Mouse (Mus musculus): ENCODE results near the gene Gm45521. TPM values are rescaled to one million over a fixed set of nuclear protein-coding genes. Genes with fewer than 3 reads are reported as not detected.
"Not testable (repeated sequence)": the region's sequence is repeated elsewhere in the genome, so short reads cannot be mapped to it uniquely, and the experiment has no call there.

The Gm45521 gene
- polyA plus RNA-seq, 2 experiments: not detected

- H3K27ac ChIP-seq (replicated peaks; ENCODE audit: low read depth, low read length): peak overlapping the region; percentile 53
- H3K4me3 ChIP-seq (replicated peaks; ENCODE audit: low read length): peak overlapping the region; percentile 62
- WGBS: 1% methylated on average over 23 of the region's 23 CpGs
- H3K9ac ChIP-seq (ENCODE audit: low read depth, low read length, severe bottlenecking): peak overlapping the region; percentile 53
- H3K36me3 ChIP-seq (ENCODE audit: control insufficient read depth, insufficient read depth, low read length): no peaks in the 10 kb centered on the region
- DNase-seq (ENCODE audit: low spot score): peak; percentile 35
- H3K4me1 ChIP-seq (ENCODE audit: control insufficient read depth, insufficient read depth, low read length): peaks cover 21% of the 10 kb centered on the region
- no peaks in the 10 kb centered on the region for H3K9me3 ChIP-seq (ENCODE audit: control insufficient read depth, low read length)
- H3K27me3 ChIP-seq (ENCODE audit: control insufficient read depth, insufficient read depth, low read length): peaks cover 39% of the 10 kb centered on the region
- ATAC-seq (ENCODE audit: low FRiP score, low read depth): peak; percentile 24; the same call in 1 of the 2 replicates
- H3K4me2 ChIP-seq (replicated peaks; ENCODE audit: low read depth, low read length, severe bottlenecking): peak overlapping the region; percentile 72
- no peak for TF ChIP-seq POLR2A (IDR thresholded peaks at IDR 0.05; ENCODE audit: borderline replicate concordance, extremely low read depth, insufficient read depth, insufficient read length)
Observed at GRCm38 (mm10) chr14:8003093-8003670, 46.1 kb downstream of the Gm45521 start.

- peaks cover 43% of the 10 kb centered on the region for H3K27me3 ChIP-seq (ENCODE audit: control insufficient read depth, insufficient read depth, low read length)
- H3K27ac ChIP-seq (replicated peaks; ENCODE audit: low read depth, low read length): no peak overlapping the region
- ATAC-seq (ENCODE audit: low FRiP score, low read depth): no peak
- no peaks in the 10 kb centered on the region for H3K9me3 ChIP-seq (ENCODE audit: control insufficient read depth, low read length)
- peak overlapping the region; percentile 53 for H3K9ac ChIP-seq (ENCODE audit: low read depth, low read length, severe bottlenecking)
- H3K4me3 ChIP-seq (replicated peaks; ENCODE audit: low read length): peak overlapping the region; percentile 62
- DNase-seq (ENCODE audit: low spot score): no peak
- no peak for TF ChIP-seq POLR2A (IDR thresholded peaks at IDR 0.05; ENCODE audit: borderline replicate concordance, extremely low read depth, insufficient read depth, insufficient read length)
- peaks cover 26% of the 10 kb centered on the region for H3K4me1 ChIP-seq (ENCODE audit: control insufficient read depth, insufficient read depth, low read length)
- H3K36me3 ChIP-seq (ENCODE audit: control insufficient read depth, insufficient read depth, low read length): no peaks in the 10 kb centered on the region
- peak overlapping the region; percentile 72 for H3K4me2 ChIP-seq (replicated peaks; ENCODE audit: low read depth, low read length, severe bottlenecking)
- WGBS: 43% methylated on average over 18 of the region's 18 CpGs
Observed at GRCm38 (mm10) chr14:8003727-8004670, 46.9 kb downstream of the Gm45521 start.

DNA sequence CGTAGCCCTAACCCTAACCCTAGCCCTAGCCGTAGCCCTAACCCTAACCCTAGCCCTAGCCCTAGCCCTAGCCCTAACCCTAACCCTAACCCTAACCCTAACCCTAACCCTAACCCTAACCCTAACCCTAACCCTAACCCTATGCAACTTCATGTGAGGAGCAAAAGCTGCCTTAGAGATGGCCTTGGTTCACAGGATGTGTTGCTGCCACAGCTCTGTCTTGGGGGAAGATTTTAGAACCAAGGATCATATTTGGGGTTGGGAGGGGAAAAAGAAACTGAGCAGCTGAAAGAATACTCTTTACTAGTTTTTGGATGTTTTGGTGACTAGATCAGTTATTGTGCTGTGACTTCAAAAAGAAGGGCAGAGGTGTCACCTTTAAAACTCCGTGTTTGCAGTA lies 49.0 kb downstream of the Gm45521 start:
- not testable (repeated sequence) for H3K36me3 ChIP-seq (ENCODE audit: control insufficient read depth, insufficient read depth, low read length); ATAC-seq (ENCODE audit: low FRiP score, low read depth); H3K27ac ChIP-seq (replicated peaks; ENCODE audit: low read depth, low read length); H3K9me3 ChIP-seq (ENCODE audit: control insufficient read depth, low read length); H3K4me2 ChIP-seq (replicated peaks; ENCODE audit: low read depth, low read length, severe bottlenecking); H3K9ac ChIP-seq (ENCODE audit: low read depth, low read length, severe bottlenecking); DNase-seq (ENCODE audit: low spot score); H3K4me3 ChIP-seq (replicated peaks; ENCODE audit: low read length)
- Histone ChIP-seq H3K4me1 (ENCODE audit: control insufficient read depth, insufficient read depth, low read length) (peaks cover 30% of the 10 kb centered on the region), H3K27me3 (ENCODE audit: control insufficient read depth, insufficient read depth, low read length) (peaks cover 24% of the 10 kb centered on the region)
- 52% methylated on average over 3 of the region's 3 CpGs for WGBS

DNA sequence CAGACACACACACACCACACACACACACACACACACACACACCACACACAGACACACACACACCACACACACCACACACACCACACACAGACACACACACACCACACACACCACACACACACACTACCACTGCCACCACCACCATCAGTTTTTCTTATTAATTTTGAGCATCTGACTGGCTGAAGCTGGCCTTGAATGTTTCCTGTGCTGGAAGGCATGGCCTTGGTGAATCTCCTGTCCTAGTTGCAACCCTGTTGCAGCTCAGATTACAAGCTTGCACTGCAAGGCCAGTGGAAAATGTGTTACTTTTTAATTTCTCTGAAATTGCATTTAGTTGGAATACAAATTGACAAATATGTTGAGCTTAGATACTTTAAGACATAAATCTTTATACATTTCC lies 50.0 kb downstream of the Gm45521 start:
- Histone ChIP-seq H3K9me3 (ENCODE audit: control insufficient read depth, low read length) (no peaks in the 10 kb centered on the region), H3K4me3 (replicated peaks; ENCODE audit: low read length) (no peak overlapping the region), H3K4me1 (ENCODE audit: control insufficient read depth, insufficient read depth, low read length) (peaks cover 30% of the 10 kb centered on the region), H3K9ac (ENCODE audit: low read depth, low read length, severe bottlenecking) (no peak overlapping the region), H3K27me3 (ENCODE audit: control insufficient read depth, insufficient read depth, low read length) (peaks cover 16% of the 10 kb centered on the region), H3K27ac (replicated peaks; ENCODE audit: low read depth, low read length) (no peak overlapping the region), H3K4me2 (replicated peaks; ENCODE audit: low read depth, low read length, severe bottlenecking) (no peak overlapping the region), H3K36me3 (ENCODE audit: control insufficient read depth, insufficient read depth, low read length) (no peaks in the 10 kb centered on the region)
- ATAC-seq (ENCODE audit: low FRiP score, low read depth): peak; percentile 27; the same call in 1 of the 2 replicates
- DNase-seq (ENCODE audit: low spot score): no peak
- TF ChIP-seq POLR2A (IDR thresholded peaks at IDR 0.05; ENCODE audit: borderline replicate concordance, extremely low read depth, insufficient read depth, insufficient read length): no peak

GRCm38 (mm10) chr14:8007486-8007885 lies 50.4 kb downstream of the Gm45521 start:
- Histone ChIP-seq H3K27ac (replicated peaks; ENCODE audit: low read depth, low read length) (peak overlapping the region; percentile 27; the same call in 1 of the 2 replicates), H3K36me3 (ENCODE audit: control insufficient read depth, insufficient read depth, low read length) (no peaks in the 10 kb centered on the region), H3K27me3 (ENCODE audit: control insufficient read depth, insufficient read depth, low read length) (peaks cover 12% of the 10 kb centered on the region; the same call in 1 of the 2 replicates), H3K9me3 (ENCODE audit: control insufficient read depth, low read length) (no peaks in the 10 kb centered on the region), H3K9ac (ENCODE audit: low read depth, low read length, severe bottlenecking) (no peak overlapping the region), H3K4me3 (replicated peaks; ENCODE audit: low read length) (no peak overlapping the region), H3K4me1 (ENCODE audit: control insufficient read depth, insufficient read depth, low read length) (peaks cover 27% of the 10 kb centered on the region), H3K4me2 (replicated peaks; ENCODE audit: low read depth, low read length, severe bottlenecking) (no peak overlapping the region)
- DNase-seq (ENCODE audit: low spot score): peak; percentile 72
- WGBS: 14% methylated on average over 2 of the region's 2 CpGs
- peak; percentile 59 for ATAC-seq (ENCODE audit: low FRiP score, low read depth)
- no peak for TF ChIP-seq POLR2A (IDR thresholded peaks at IDR 0.05; ENCODE audit: borderline replicate concordance, extremely low read depth, insufficient read depth, insufficient read length)
